Mouse (Mus musculus) frontal cortex, adult (tissue): ENCODE data around the gene Gm44790.

Experiments
- ATAC-seq: cut with Nextera tagmentation; 2 replicates; pipeline ENCODE4 v1.9.2; 2017; ENCODE audit warnings: mild to moderate bottlenecking, moderate library complexity, mixed read lengths; ENCODE audit not compliant: low TSS enrichment

Gene Gm44790

GRCm38 (mm10) chr6:86404100-86404861 is 22.2 kb upstream of the Gm44790 start, which contains the start of gene Tia1:
Gene Tia1, plus strand, starts transcription at chr6:86404219.
- ATAC-seq, result peak; percentile 95

- no peak for ATAC-seq
Observed at GRCm38 (mm10) chr6:86404996-86405395, 21.5 kb upstream of the Gm44790 start.

GRCm38 (mm10) chr6:86406306-86406705 is 20.2 kb upstream of the Gm44790 start:
- ATAC-seq, result no peak

- no peak for ATAC-seq
Observed at GRCm38 (mm10) chr6:86418711-86419110, 7.7 kb upstream of the Gm44790 start.

- no peak for ATAC-seq
Observed at GRCm38 (mm10) chr6:86419239-86419638, 7.2 kb upstream of the Gm44790 start.

GRCm38 (mm10) chr6:86420491-86420890 is 6.0 kb upstream of the Gm44790 start:
- no peak for ATAC-seq

- ATAC-seq, result no peak
Observed at GRCm38 (mm10) chr6:86431531-86431930, 5.1 kb downstream of the Gm44790 start.

GRCm38 (mm10) chr6:86433696-86434095 is 7.2 kb downstream of the Gm44790 start:
- no peak for ATAC-seq

- ATAC-seq, result peak; percentile 54
Observed at GRCm38 (mm10) chr6:86437711-86438110, 11.3 kb downstream of the Gm44790 start.

GRCm38 (mm10) chr6:86438272-86439118 is 12.0 kb downstream of the Gm44790 start, which contains the start of gene C87436:
Gene C87436, plus strand, starts transcription at chr6:86438374.
- peak; percentile 88 for ATAC-seq

GRCm38 (mm10) chr6:86439119-86439496 is 12.7 kb downstream of the Gm44790 start:
- ATAC-seq, result no peak

GRCm38 (mm10) chr6:86439531-86439930 is 13.1 kb downstream of the Gm44790 start:
- no peak for ATAC-seq

GRCm38 (mm10) chr6:86441571-86441970 is 15.1 kb downstream of the Gm44790 start:
- ATAC-seq, result no peak

- no peak for ATAC-seq
Observed at GRCm38 (mm10) chr6:86445551-86445950, 19.1 kb downstream of the Gm44790 start.

- ATAC-seq, result no peak
Observed at GRCm38 (mm10) chr6:86446927-86447568, 20.6 kb downstream of the Gm44790 start.

GRCm38 (mm10) chr6:86456727-86457126 is 30.3 kb downstream of the Gm44790 start:
- no peak for ATAC-seq

- ATAC-seq, result no peak
Observed at GRCm38 (mm10) chr6:86463079-86463478, 36.6 kb downstream of the Gm44790 start.

- no peak for ATAC-seq
Observed at GRCm38 (mm10) chr6:86471317-86471716, 44.9 kb downstream of the Gm44790 start.

- ATAC-seq, result peak; percentile 34; the same call in 1 of the 2 replicates
Observed at GRCm38 (mm10) chr6:86471760-86472099, 45.3 kb downstream of the Gm44790 start.

- peak; percentile 77 for ATAC-seq
Observed at GRCm38 (mm10) chr6:86472100-86472955, 45.9 kb downstream of the Gm44790 start.

- no peak for ATAC-seq
Observed at GRCm38 (mm10) chr6:86473077-86473476, 46.6 kb downstream of the Gm44790 start.
